Mouse (Mus musculus) midbrain, embryonic 16.5 days (tissue): ENCODE data around the gene Tax1bp3. TPM values are rescaled to one million over a fixed set of nuclear protein-coding genes. Genes with fewer than 3 reads are reported as not detected.
A peak's percentile ranks its signal among the peaks of the same experiment; 100 is the strongest.

Source experiments
- ATAC-seq: fragments of 200-750 bp; cut with Nextera tagmentation; 2 replicates; pipeline ENCODE4 v1.8.0; 2017; ENCODE audit warnings: moderate TSS enrichment
- H3K27ac ChIP-seq: fragments of 300-500 bp; sonication (generic); 2 replicates; pipeline ENCODE4 v1.5.1; 2014; ENCODE audit warnings: mild to moderate bottlenecking, low read length, mixed read lengths
- H3K27me3 ChIP-seq: fragments of 300-500 bp; sonication (generic); 2 replicates; pipeline ENCODE4 v1.6.1; 2014; ENCODE audit warnings: low read depth, low read length, mixed read lengths; ENCODE audit not compliant: control insufficient read depth, insufficient read depth
- H3K36me3 ChIP-seq: fragments of 300-500 bp; sonication (generic); 2 replicates; pipeline ENCODE4 v1.6.1; 2014; ENCODE audit warnings: mild to moderate bottlenecking, low read length, moderate library complexity, mixed read lengths; ENCODE audit not compliant: control insufficient read depth, insufficient read depth
- H3K4me1 ChIP-seq: fragments of 300-500 bp; sonication (generic); 2 replicates; pipeline ENCODE4 v1.6.1; 2014; ENCODE audit warnings: mild to moderate bottlenecking, low read length, mixed read lengths; ENCODE audit not compliant: control insufficient read depth, insufficient read depth
- H3K4me2 ChIP-seq: fragments of 300-500 bp; sonication (generic); 2 replicates; pipeline ENCODE4 v1.6.1; 2014; ENCODE audit warnings: mild to moderate bottlenecking, low read length, mixed read lengths
- H3K4me3 ChIP-seq: fragments of 300-500 bp; sonication (generic); 2 replicates; pipeline ENCODE4 v1.5.1; 2014; ENCODE audit warnings: low read depth, mild to moderate bottlenecking, low read length, moderate library complexity, mixed read lengths
- H3K9ac ChIP-seq: fragments of 300-500 bp; sonication (generic); 2 replicates; pipeline ENCODE4 v1.6.1; 2014; ENCODE audit warnings: low read depth, low read length, mixed read lengths
- H3K9me3 ChIP-seq: fragments of 300-500 bp; sonication (generic); replicated peaks from 2 replicates; pipeline ENCODE4 v1.6.1; 2014; ENCODE audit warnings: mild to moderate bottlenecking, low read length, mixed read lengths; ENCODE audit not compliant: control insufficient read depth, poor library complexity, severe bottlenecking
- WGBS: fragments of 180-500 bp; shearing (Covaris S2); extraction: QIAGEN DNeasy Blood & Tissue Kit; methylation state at CpG from one replicate; pipeline ENCODE4 v1.1.7; 2014; 5-methylcytosine and 5-hydroxymethylcytosine counted together
- polyA plus RNA-seq: library from polyadenylated mRNA; unstranded; fragments of >200 nt; fragmentation: Nextera tagmentation; extraction: Ambion mirVana; gene quantifications from 2 replicates; pipeline ENCODE4 v1.2.1, GENCODE M21; 2015

Gene Tax1bp3
- polyA plus RNA-seq, result 132 and 145 TPM in 2 replicates

- WGBS, result under 1% methylated on average over 76 of the region's 81 CpGs
- Histone ChIP-seq H3K9ac (peak within 1 kb of the TSS; percentile 89), H3K27ac (peak within 1 kb of the TSS; percentile 83), H3K36me3 (peaks cover 3% of the 10 kb centered on the region; the same call in 1 of the 2 replicates), H3K9me3 (no peaks in the 10 kb centered on the region), H3K4me3 (peak within 1 kb of the TSS; percentile 82), H3K4me1 (peaks cover 30% of the 10 kb centered on the region), H3K4me2 (peak within 1 kb of the TSS; percentile 86), H3K27me3 (no peaks in the 10 kb centered on the region)
- peak; percentile 97 for ATAC-seq
Measured at GRCm38 (mm10) chr11:73176608-73177508, at the start of gene Tax1bp3, which contains the start of gene Emc6. Gene Tax1bp3, plus strand, starts transcription at chr11:73177083. Gene Emc6, minus strand, starts transcription at chr11:73177037.

- ATAC-seq, result no peak
- H3K27me3 ChIP-seq, result no peaks in the 10 kb centered on the region
- no peak overlapping the region for H3K27ac ChIP-seq
- no peak overlapping the region for H3K9ac ChIP-seq
- H3K4me3 ChIP-seq, result no peak overlapping the region
- no peaks in the 10 kb centered on the region for H3K9me3 ChIP-seq
- no peaks in the 10 kb centered on the region for H3K4me1 ChIP-seq
- H3K4me2 ChIP-seq, result no peak overlapping the region
- 84% methylated on average over 7 of the region's 7 CpGs for WGBS
- H3K36me3 ChIP-seq, result no peaks in the 10 kb centered on the region
Measured at GRCm38 (mm10) chr11:73131020-73131419, 45.9 kb upstream of the Tax1bp3 start.

GRCm38 (mm10) chr11:73132999-73133398, 43.9 kb upstream of the Tax1bp3 start:
- H3K4me1 ChIP-seq, result peaks cover 4% of the 10 kb centered on the region; the same call in 1 of the 2 replicates
- 96% methylated on average over 6 of the region's 6 CpGs for WGBS
- H3K27me3 ChIP-seq, result no peaks in the 10 kb centered on the region
- H3K9ac ChIP-seq, result no peak overlapping the region
- no peak overlapping the region for H3K4me2 ChIP-seq
- H3K36me3 ChIP-seq, result no peaks in the 10 kb centered on the region
- no peaks in the 10 kb centered on the region for H3K9me3 ChIP-seq
- ATAC-seq, result no peak
- no peak overlapping the region for H3K27ac ChIP-seq
- H3K4me3 ChIP-seq, result no peak overlapping the region

- Histone ChIP-seq H3K36me3 (no peaks in the 10 kb centered on the region), H3K9ac (no peak overlapping the region), H3K4me3 (no peak overlapping the region), H3K27me3 (no peaks in the 10 kb centered on the region), H3K4me2 (no peak overlapping the region), H3K9me3 (no peaks in the 10 kb centered on the region), H3K27ac (no peak overlapping the region), H3K4me1 (peaks cover 8% of the 10 kb centered on the region; the same call in 1 of the 2 replicates)
- 97% methylated on average over 5 of the region's 5 CpGs for WGBS
- no peak for ATAC-seq
Measured at GRCm38 (mm10) chr11:73134222-73134621, 42.7 kb upstream of the Tax1bp3 start.

GRCm38 (mm10) chr11:73136587-73136986, 40.3 kb upstream of the Tax1bp3 start:
- Histone ChIP-seq H3K9ac (no peak overlapping the region), H3K27ac (no peak overlapping the region), H3K27me3 (no peaks in the 10 kb centered on the region), H3K4me3 (no peak overlapping the region), H3K36me3 (no peaks in the 10 kb centered on the region), H3K9me3 (no peaks in the 10 kb centered on the region), H3K4me2 (no peak overlapping the region), H3K4me1 (peaks cover 8% of the 10 kb centered on the region; the same call in 1 of the 2 replicates)
- WGBS, result 90% methylated on average over 6 of the region's 6 CpGs
- no peak for ATAC-seq

GRCm38 (mm10) chr11:73137116-73137515, 39.8 kb upstream of the Tax1bp3 start:
- Histone ChIP-seq H3K36me3 (no peaks in the 10 kb centered on the region), H3K27me3 (no peaks in the 10 kb centered on the region), H3K4me1 (peaks cover 8% of the 10 kb centered on the region; the same call in 1 of the 2 replicates), H3K27ac (no peak overlapping the region), H3K9ac (no peak overlapping the region; the same call in 1 of the 2 replicates), H3K9me3 (no peaks in the 10 kb centered on the region), H3K4me2 (peak overlapping the region; percentile 91), H3K4me3 (peak overlapping the region; percentile 58)
- 44% methylated on average over 11 of the region's 11 CpGs for WGBS
- no peak for ATAC-seq

GRCm38 (mm10) chr11:73137591-73138501, 39.0 kb upstream of the Tax1bp3 start, which contains the start of gene Haspin:
Gene Haspin, minus strand, starts transcription at chr11:73138294.
- WGBS, result under 1% methylated on average over 83 of the region's 84 CpGs

GRCm38 (mm10) chr11:73144261-73144681, 32.6 kb upstream of the Tax1bp3 start:
- Histone ChIP-seq H3K4me2 (no peak overlapping the region), H3K4me1 (no peaks in the 10 kb centered on the region), H3K27ac (no peak overlapping the region), H3K9ac (no peak overlapping the region), H3K27me3 (no peaks in the 10 kb centered on the region), H3K9me3 (no peaks in the 10 kb centered on the region), H3K4me3 (no peak overlapping the region), H3K36me3 (no peaks in the 10 kb centered on the region)
- ATAC-seq, result no peak
- 50% methylated on average over 1 of the region's 1 CpGs for WGBS

More at GRCm38 (mm10) chr11:73137591-73138501, 39.0 kb upstream of the Tax1bp3 start, which contains the start of gene Haspin:
- H3K4me3 ChIP-seq, result peak within 1 kb of the TSS; percentile 58
- peak; percentile 98 for ATAC-seq
- H3K36me3 ChIP-seq, result no peaks in the 10 kb centered on the region
- H3K4me2 ChIP-seq, result peak within 1 kb of the TSS; percentile 91
- H3K4me1 ChIP-seq, result peaks cover 8% of the 10 kb centered on the region; the same call in 1 of the 2 replicates
- H3K27me3 ChIP-seq, result no peaks in the 10 kb centered on the region
- peak within 1 kb of the TSS; percentile 70 for H3K9ac ChIP-seq
- H3K27ac ChIP-seq, result no peak within 1 kb of the TSS
- H3K9me3 ChIP-seq, result no peaks in the 10 kb centered on the region
